Comparison of ENCODE assay signal across 19 mouse cellular contexts in the genomic region with DNA sequence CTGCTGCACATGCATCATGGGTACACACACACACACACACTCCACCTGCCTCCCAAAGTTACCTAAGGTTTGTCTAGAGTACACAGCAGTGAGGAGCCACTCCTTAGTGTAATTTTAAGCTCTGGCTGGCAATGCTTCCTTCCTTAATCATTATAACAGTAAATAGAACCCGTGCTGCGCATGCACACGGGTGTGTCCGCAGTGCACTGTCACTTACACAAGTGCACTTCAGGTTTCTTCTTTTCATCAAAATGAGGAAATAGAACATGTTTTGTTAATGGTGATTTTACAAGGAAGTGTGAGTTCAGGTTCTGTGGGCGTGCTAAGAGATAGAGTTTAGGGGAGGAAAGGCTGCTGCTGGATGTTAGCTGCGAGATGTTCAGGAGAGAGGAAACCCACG. TPM values are rescaled to one million over a fixed set of nuclear protein-coding genes. Genes with fewer than 3 reads are reported as not detected.
DNase-seq lines count a peak whose midpoint lies in the region; ATAC-seq lines count a peak whose summit lies in the region.
"Had no signal": no experiment of that assay in that cellular context is flagged by ENCODE, and none has a peak within 500 bp of the region (broad histone marks: within the 10 kb centered on the region; RNA-seq: fewer than 3 reads in every experiment).

No protein-coding gene starts in this region.

- peaks cover 85% of the 10 kb centered on the region for H3K4me1 ChIP-seq in liver, embryonic 12.5 days
- peaks cover 56% of the 10 kb centered on the region for H3K4me1 ChIP-seq in intestine, embryonic 15.5 days (replicated peaks)
- peaks cover 41% of the 10 kb centered on the region for H3K4me1 ChIP-seq in hindbrain, embryonic 14.5 days (replicated peaks; ENCODE audit: control insufficient read depth, insufficient read depth, low read length)

- no peak for ATAC-seq in liver, embryonic 12.5 days
- ATAC-seq in CD4-positive, CD25-positive, alpha-beta regulatory T cell, adult 4 months = peak; percentile 14
- peak; percentile 62 for ATAC-seq in intestine, embryonic 15.5 days
- ATAC-seq in neutrophil, adult 5-6 weeks (ENCODE audit: extremely low read depth, insufficient number of reproducible peaks, low FRiP score, poor library complexity, severe bottlenecking) = peak; percentile 62
- ATAC-seq in hindbrain, embryonic 14.5 days (ENCODE audit: low FRiP score) = no peak

- H3K27me3 ChIP-seq in liver, embryonic 12.5 days (replicated peaks) = no peaks in the 10 kb centered on the region
- no peaks in the 10 kb centered on the region for H3K27me3 ChIP-seq in intestine, embryonic 15.5 days (replicated peaks)
- no peaks in the 10 kb centered on the region for H3K27me3 ChIP-seq in hindbrain, embryonic 14.5 days (ENCODE audit: control insufficient read depth, insufficient read depth, low read length)
- H3K27me3 ChIP-seq: CH12.LX; embryonic facial prominence, embryonic 12.5 days; liver, embryonic 13.5 days had no signal

- DNase-seq in liver = no peak
- no peak for DNase-seq in neural tube, embryonic 10.5 days (ENCODE audit: extremely low spot score, low spot score)
- DNase-seq in thymus, postnatal 4 days = no peak
- no peak for DNase-seq in hindbrain, embryonic 14.5 days (ENCODE audit: low spot score)
- DNase-seq: adrenal gland, adult 8-10 months; cerebellum, postnatal 10 days; gastrocnemius, postnatal 10 days; kidney, postnatal 14 days; liver, embryonic 13.5 days; thymus, postnatal 36 days had no signal

- H3K9ac ChIP-seq in liver, embryonic 12.5 days = no peak overlapping the region
- no peak overlapping the region for H3K9ac ChIP-seq in intestine, embryonic 15.5 days
- H3K9ac ChIP-seq in hindbrain, embryonic 14.5 days = no peak overlapping the region
- H3K9ac ChIP-seq: embryonic facial prominence, embryonic 12.5 days; hindbrain, embryonic 13.5 days had no signal

- H3K9me3 ChIP-seq in liver, embryonic 12.5 days (replicated peaks) = no peaks in the 10 kb centered on the region
- no peaks in the 10 kb centered on the region for H3K9me3 ChIP-seq in intestine, embryonic 15.5 days
- H3K9me3 ChIP-seq in hindbrain, embryonic 14.5 days (ENCODE audit: control insufficient read depth, low read length) = no peaks in the 10 kb centered on the region
- H3K9me3 ChIP-seq: embryonic facial prominence, embryonic 12.5 days; hindbrain, embryonic 13.5 days; liver, embryonic 13.5 days; midbrain, embryonic 10.5 days had no signal

- 0 out of 2 replicates have a peak overlapping the region, but pooled peaks have one; percentile 7 for H3K27ac ChIP-seq in liver, embryonic 12.5 days
- H3K27ac ChIP-seq in intestine, embryonic 15.5 days = peak overlapping the region; percentile 63; the same call in 1 of the 2 replicates
- H3K27ac ChIP-seq in hindbrain, embryonic 14.5 days = no peak overlapping the region
- H3K27ac ChIP-seq: embryonic facial prominence, embryonic 12.5 days; hindbrain, embryonic 13.5 days; left cerebral cortex, adult 2 months; liver, embryonic 13.5 days had no signal

- no peak overlapping the region for H3K4me2 ChIP-seq in liver, embryonic 12.5 days
- no peak overlapping the region for H3K4me2 ChIP-seq in intestine, embryonic 15.5 days (replicated peaks)
- H3K4me2 ChIP-seq in hindbrain, embryonic 14.5 days (replicated peaks) = no peak overlapping the region
- H3K4me2 ChIP-seq: embryonic facial prominence, embryonic 12.5 days; hindbrain, embryonic 13.5 days; liver, embryonic 13.5 days had no signal

- H3K4me3 ChIP-seq in liver, embryonic 12.5 days = no peak overlapping the region
- H3K4me3 ChIP-seq in intestine, embryonic 15.5 days (replicated peaks) = no peak overlapping the region
- H3K4me3 ChIP-seq in hindbrain, embryonic 14.5 days (replicated peaks; ENCODE audit: low read length) = no peak overlapping the region
- H3K4me3 ChIP-seq: embryonic facial prominence, embryonic 12.5 days; hindbrain, embryonic 13.5 days; left cerebral cortex, adult 2 months; liver, embryonic 13.5 days; midbrain, embryonic 10.5 days had no signal

- H3K36me3 ChIP-seq in liver, embryonic 12.5 days = no peaks in the 10 kb centered on the region
- no peaks in the 10 kb centered on the region for H3K36me3 ChIP-seq in intestine, embryonic 15.5 days
- no peaks in the 10 kb centered on the region for H3K36me3 ChIP-seq in hindbrain, embryonic 14.5 days (replicated peaks; ENCODE audit: control insufficient read depth, insufficient read depth)
- H3K36me3 ChIP-seq: embryonic facial prominence, embryonic 12.5 days; hindbrain, embryonic 13.5 days; liver, embryonic 13.5 days; midbrain, embryonic 10.5 days had no signal

- 55% methylated on average over 7 of the region's 7 CpGs for WGBS in liver, embryonic 12.5 days (ENCODE audit: insufficient replicate concordance)
- 64% methylated on average over 7 of the region's 7 CpGs for WGBS in intestine, embryonic 15.5 days
- 88% methylated on average over 7 of the region's 7 CpGs for WGBS in hindbrain, embryonic 14.5 days

RNA-seq across cellular contexts. Expression of gene Notch2, which starts 17.8 kb away (rescaled TPM):
- 8.7 and 10.1 TPM in 2 replicates for polyA plus RNA-seq in liver, embryonic 12.5 days (2016; fragmentation: Nextera tagmentation; extraction: Ambion mirVana)
- polyA plus RNA-seq in CD4-positive, CD25-positive, alpha-beta regulatory T cell, adult 4 months (2017; shearing (Covaris generic)) = 10 to 100 TPM; 13.9 to 18.8 TPM
- 15.8 and 17.9 TPM in 2 replicates for polyA plus RNA-seq in intestine, embryonic 15.5 days (2015; fragmentation: Nextera tagmentation; extraction: Ambion mirVana)
- 219 and 232 TPM in 2 replicates for total RNA-seq in neutrophil, adult 5-6 weeks (2017)
- 14.8 and 15.2 TPM in 2 replicates for polyA plus RNA-seq in hindbrain, embryonic 14.5 days (2014; fragmentation: Nextera tagmentation; extraction: Ambion mirVana)

Comparison
In these comparisons a context has a peak if more than half of its experiments do, and no peak if none do; other contexts are left out.
1. ATAC-seq: peak in CD4-positive, CD25-positive, alpha-beta regulatory T cell, adult 4 months (single experiment), intestine, embryonic 15.5 days (single experiment) and neutrophil, adult 5-6 weeks (single experiment); none in liver, embryonic 12.5 days (single experiment) and hindbrain, embryonic 14.5 days (single experiment).